Mouse (Mus musculus): Measurements from ENCODE around the gene Tex33. TPM values are rescaled to one million over a fixed set of nuclear protein-coding genes. Genes with fewer than 3 reads are reported as not detected.

The Tex33 gene
- polyA plus RNA-seq, 1 experiment from 2014 or later = not detected

DNA sequence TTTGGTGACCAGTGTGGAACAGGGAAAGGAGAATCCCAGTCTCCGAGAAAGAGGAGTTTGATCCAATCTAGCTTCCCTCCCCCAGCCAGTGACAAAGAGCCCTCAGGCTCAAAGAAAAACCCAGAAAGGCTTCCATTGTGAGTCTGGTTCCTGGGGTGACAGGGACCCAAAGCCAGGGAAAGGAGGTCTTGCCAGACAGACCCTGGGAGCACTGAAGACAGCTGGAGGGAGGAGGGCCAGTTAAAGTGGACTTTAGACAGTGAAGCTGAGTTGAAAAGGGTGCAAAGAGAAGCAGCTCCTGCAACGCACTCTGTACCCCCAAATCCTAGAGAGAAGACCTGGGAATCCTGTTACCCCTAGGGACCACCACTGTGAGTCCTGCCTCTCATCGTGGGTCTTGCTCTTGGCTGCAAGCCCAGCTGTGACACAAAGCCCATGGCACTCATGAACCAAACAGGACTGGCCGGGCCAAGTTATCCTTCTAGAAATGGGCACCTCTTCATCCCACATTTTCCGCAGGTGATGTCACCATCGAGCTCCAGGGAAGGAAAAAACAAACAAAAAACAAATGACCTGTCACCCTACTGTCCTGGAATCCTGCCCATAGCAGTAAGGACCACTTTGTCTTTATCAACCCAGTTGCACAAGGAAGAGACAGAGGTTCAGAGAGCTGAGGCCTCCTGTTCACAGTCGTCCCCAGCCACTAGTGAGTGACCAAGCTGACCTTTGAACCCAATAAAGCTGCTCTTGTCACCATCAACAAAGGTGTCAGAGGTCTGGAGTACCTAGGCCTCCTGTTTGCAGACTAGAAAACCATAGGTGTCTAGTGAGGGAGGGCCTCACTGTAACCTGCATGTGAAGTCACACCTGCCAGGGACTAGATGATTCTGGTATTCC, 11.2 kb downstream of the Tex33 start:
- no peak overlapping the region for H3K9ac ChIP-seq
- H3K36me3 ChIP-seq = no peaks in the 10 kb centered on the region
- peaks cover 4% of the 10 kb centered on the region; the same call in 1 of the 2 replicates for H3K4me1 ChIP-seq (replicated peaks)
- H3K27ac ChIP-seq (replicated peaks) = peak overlapping the region; percentile 80
- H3K9me3 ChIP-seq = no peaks in the 10 kb centered on the region
- 59% methylated on average over 7 of the region's 7 CpGs for WGBS
- H3K27me3 ChIP-seq = no peaks in the 10 kb centered on the region
- no peak overlapping the region for H3K4me2 ChIP-seq
- peak; percentile 80 for ATAC-seq (ENCODE audit: low FRiP score, low read depth)
- H3K4me3 ChIP-seq = no peak overlapping the region

DNA sequence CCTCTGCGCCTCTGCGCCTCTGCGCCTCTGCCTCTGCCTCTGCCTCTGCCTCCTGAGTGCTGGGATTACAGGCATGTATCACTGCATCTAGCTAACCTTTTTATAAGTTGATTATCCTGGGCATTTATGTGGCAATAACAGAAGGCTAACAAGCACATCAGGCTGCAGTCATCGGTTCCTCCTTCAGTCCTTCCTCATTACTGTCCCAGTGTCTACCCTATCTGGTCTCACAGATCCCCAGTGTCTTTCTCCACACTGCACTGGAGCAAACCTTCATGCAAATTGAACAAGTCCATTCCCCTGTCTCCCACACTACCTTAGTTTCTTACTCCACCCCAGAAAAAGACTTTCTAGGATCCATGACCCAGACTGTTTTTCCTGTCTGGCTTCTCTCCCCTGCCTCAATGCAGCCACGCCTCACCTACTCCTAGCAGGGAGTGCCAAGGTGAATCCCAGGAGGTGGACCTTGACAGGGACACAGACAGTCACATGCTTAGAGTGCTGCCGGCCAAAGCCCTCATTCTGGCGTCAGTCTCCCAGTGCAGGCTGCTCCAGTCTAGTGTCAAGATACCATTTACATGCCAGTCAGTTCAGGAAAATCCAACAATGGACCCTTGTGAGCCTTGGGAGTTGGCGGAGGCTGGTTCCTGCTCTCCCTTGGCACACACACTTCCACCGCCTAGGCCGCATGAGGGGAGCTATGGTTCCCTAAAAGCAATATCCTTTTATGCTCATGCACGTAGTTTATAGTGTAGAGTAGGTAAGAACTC, 12.1 kb downstream of the Tex33 start:
- H3K27me3 ChIP-seq = no peaks in the 10 kb centered on the region
- H3K4me3 ChIP-seq = no peak overlapping the region
- 72% methylated on average over 11 of the region's 11 CpGs for WGBS
- ATAC-seq (ENCODE audit: low FRiP score, low read depth) = peak; percentile 87
- H3K9me3 ChIP-seq = no peaks in the 10 kb centered on the region
- H3K4me1 ChIP-seq (replicated peaks) = peaks cover 4% of the 10 kb centered on the region; the same call in 1 of the 2 replicates
- H3K4me2 ChIP-seq = no peak overlapping the region
- H3K27ac ChIP-seq (replicated peaks) = peak overlapping the region; percentile 80
- H3K9ac ChIP-seq = no peak overlapping the region
- H3K36me3 ChIP-seq = no peaks in the 10 kb centered on the region

DNA sequence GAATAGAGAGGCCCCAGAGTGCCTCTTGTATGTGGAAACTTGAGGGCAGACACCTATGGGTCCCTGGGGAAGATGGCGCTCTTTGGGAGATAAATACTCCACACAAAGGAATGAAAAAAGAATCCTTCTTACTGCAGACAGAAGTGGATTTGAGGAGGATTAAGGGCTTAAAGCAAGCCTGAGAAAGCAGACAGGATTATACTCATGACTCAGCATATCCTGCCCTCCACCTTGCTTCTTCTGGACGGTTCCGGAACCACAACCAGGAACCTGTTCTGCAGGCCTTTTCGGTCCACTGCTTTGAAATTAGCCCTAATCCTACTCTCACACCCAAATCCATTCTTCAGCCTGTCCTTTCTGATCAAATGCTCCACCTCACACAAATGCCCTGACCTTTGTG, 13.6 kb downstream of the Tex33 start:
- Histone ChIP-seq H3K4me3 (no peak overlapping the region), H3K4me2 (no peak overlapping the region), H3K27me3 (no peaks in the 10 kb centered on the region), H3K4me1 (replicated peaks) (peaks cover 4% of the 10 kb centered on the region; the same call in 1 of the 2 replicates), H3K9ac (no peak overlapping the region), H3K27ac (replicated peaks) (no peak overlapping the region), H3K36me3 (no peaks in the 10 kb centered on the region), H3K9me3 (no peaks in the 10 kb centered on the region)
- ATAC-seq (ENCODE audit: low FRiP score, low read depth) = no peak
- 85% methylated on average over 4 of the region's 4 CpGs for WGBS

DNA sequence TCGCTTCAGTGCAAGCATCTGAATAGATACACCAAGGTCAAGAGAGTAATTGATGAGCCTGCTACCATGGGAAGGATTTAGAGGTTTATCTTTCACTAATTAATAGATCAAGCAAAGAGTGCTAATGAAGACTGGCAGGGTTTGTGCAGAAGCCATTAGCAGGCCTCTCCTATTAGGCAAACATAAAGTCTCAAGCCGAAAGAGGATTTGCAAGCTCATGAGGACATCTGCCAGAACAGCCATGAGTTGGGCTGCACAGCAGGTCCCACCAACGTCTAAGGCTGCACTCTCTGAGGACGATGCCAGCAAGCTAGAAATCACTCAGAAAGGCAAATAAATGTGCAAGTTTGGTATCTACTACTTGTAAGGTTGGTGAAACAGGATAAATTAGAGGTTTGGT, 15.0 kb downstream of the Tex33 start:
- ATAC-seq (ENCODE audit: low FRiP score, low read depth) = no peak
- no peak overlapping the region for H3K27ac ChIP-seq (replicated peaks)
- H3K4me3 ChIP-seq = no peak overlapping the region
- WGBS = 57% methylated on average over 4 of the region's 4 CpGs
- no peaks in the 10 kb centered on the region for H3K36me3 ChIP-seq
- H3K9me3 ChIP-seq = no peaks in the 10 kb centered on the region
- H3K9ac ChIP-seq = no peak overlapping the region
- H3K4me1 ChIP-seq (replicated peaks) = peaks cover 4% of the 10 kb centered on the region; the same call in 1 of the 2 replicates
- no peak overlapping the region for H3K4me2 ChIP-seq
- no peaks in the 10 kb centered on the region for H3K27me3 ChIP-seq

DNA sequence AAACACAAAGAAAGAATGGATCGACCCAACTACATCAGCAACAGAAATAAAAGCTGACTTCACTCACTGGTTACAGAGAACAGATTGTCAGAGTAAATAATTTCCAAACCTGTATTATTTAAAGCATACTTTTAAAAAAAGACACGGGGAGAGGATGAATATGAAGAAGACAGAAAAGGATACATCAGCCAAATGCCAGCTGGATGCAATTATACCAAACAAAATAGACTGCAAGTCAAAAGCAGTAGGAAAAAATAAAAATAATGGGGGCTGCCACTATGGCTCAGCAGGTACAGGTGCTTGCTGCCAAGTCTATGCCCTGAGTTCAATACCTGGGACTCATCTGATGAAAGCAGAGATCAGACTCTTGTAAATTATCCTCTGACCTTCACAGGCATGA, 15.5 kb downstream of the Tex33 start:
- Histone ChIP-seq H3K9ac (no peak overlapping the region), H3K27me3 (no peaks in the 10 kb centered on the region), H3K36me3 (no peaks in the 10 kb centered on the region), H3K9me3 (no peaks in the 10 kb centered on the region), H3K27ac (replicated peaks) (no peak overlapping the region), H3K4me2 (no peak overlapping the region), H3K4me1 (replicated peaks) (peaks cover 4% of the 10 kb centered on the region; the same call in 1 of the 2 replicates), H3K4me3 (no peak overlapping the region)
- ATAC-seq (ENCODE audit: low FRiP score, low read depth) = no peak
- WGBS = 86% methylated on average over 2 of the region's 2 CpGs

DNA sequence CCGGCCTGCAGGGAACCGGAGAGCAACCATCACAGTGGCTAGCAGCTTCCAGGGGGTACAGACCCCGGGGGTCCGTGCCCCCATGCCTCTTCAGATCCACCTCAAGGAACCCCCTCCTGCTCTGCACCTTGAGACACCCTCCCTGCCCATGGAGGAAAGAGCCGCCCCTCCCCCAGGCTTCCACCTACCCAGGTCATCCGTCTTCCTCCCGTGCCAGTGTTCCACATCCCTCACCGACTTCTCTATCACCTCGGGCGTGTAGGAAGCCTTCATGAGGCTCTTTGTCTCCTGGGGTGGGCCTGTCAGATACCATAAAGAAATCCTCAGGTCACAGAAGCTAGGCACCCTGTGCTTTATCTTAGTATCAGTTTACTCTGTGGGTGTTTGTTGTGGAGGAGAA, 17.2 kb downstream of the Tex33 start:
- Histone ChIP-seq H3K4me1 (replicated peaks) (peaks cover 3% of the 10 kb centered on the region; the same call in 1 of the 2 replicates), H3K9ac (no peak overlapping the region), H3K9me3 (no peaks in the 10 kb centered on the region), H3K4me2 (no peak overlapping the region), H3K27me3 (no peaks in the 10 kb centered on the region), H3K36me3 (no peaks in the 10 kb centered on the region), H3K27ac (replicated peaks) (no peak overlapping the region), H3K4me3 (no peak overlapping the region)
- ATAC-seq (ENCODE audit: low FRiP score, low read depth) = no peak
- 82% methylated on average over 10 of the region's 10 CpGs for WGBS

DNA sequence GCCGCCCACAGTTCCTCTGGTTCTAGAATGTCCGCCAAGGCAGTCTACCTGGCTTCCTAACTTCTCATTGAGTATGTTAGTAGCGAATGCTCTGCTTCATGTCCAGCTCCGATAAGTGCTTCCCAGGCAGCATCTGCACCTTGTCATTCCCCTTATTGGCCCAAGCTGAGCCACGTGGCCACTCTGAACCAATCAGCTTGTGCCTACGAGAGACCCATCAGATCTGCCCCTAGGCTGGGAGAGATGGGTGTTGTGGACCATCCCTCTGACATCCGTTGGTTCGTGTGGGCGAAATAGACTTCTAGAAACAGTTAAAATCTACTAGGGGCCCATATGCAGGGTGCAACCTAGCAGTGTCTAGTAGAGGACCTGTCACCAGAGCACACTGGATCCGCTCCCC, 17.9 kb downstream of the Tex33 start:
- Histone ChIP-seq H3K36me3 (no peaks in the 10 kb centered on the region), H3K9me3 (no peaks in the 10 kb centered on the region), H3K27me3 (no peaks in the 10 kb centered on the region), H3K4me3 (no peak overlapping the region), H3K27ac (replicated peaks) (no peak overlapping the region), H3K4me2 (no peak overlapping the region), H3K9ac (no peak overlapping the region), H3K4me1 (replicated peaks) (peaks cover 3% of the 10 kb centered on the region; the same call in 1 of the 2 replicates)
- no peak for ATAC-seq (ENCODE audit: low FRiP score, low read depth)
- WGBS = 90% methylated on average over 10 of the region's 10 CpGs

DNA sequence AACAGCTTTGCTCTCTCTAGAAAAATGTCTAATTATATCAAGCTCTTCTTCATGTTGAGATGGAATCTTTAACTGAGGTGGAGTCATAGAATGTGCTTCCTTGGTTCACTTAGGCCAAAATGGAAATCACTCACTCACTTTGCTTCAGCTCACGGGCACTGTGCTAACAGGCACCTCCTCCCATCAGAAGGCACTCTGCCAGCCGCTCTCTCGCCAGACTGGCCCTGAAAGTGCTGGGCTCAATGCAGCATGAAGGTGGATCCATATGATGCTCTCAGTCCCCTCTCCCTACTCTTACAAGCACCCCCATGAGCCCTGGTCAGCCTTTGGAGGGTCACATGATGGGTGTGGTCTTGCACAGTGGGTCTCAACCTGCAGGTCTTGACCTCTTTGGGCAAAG, 21.5 kb downstream of the Tex33 start:
- Histone ChIP-seq H3K9me3 (no peaks in the 10 kb centered on the region), H3K36me3 (no peaks in the 10 kb centered on the region), H3K4me2 (no peak overlapping the region), H3K4me1 (replicated peaks) (peaks cover 3% of the 10 kb centered on the region; the same call in 1 of the 2 replicates), H3K27me3 (no peaks in the 10 kb centered on the region), H3K27ac (replicated peaks) (no peak overlapping the region), H3K4me3 (no peak overlapping the region), H3K9ac (no peak overlapping the region)
- WGBS = 69% methylated on average over 3 of the region's 3 CpGs
- ATAC-seq (ENCODE audit: low FRiP score, low read depth) = no peak

DNA sequence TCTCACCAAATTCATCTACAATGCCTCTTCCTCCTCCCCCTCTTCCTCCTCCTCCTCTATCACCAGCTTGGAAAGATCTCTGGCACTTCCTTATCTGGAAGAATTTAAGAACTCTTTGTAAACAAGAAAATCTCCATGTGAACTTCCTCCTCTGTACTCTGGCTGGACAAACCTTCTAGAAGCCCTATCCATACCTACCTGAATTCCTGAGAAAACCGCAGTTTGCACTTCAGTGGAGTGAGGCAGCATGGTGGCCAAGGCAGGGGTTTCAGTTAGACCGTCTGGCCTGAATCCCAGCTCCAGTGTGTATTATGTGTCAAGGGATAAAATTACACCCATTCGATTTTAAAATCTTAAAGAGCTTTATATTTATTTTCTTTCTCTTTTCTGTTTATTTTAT, 22.9 kb downstream of the Tex33 start:
- no peak for ATAC-seq (ENCODE audit: low FRiP score, low read depth)
- Histone ChIP-seq H3K9ac (no peak overlapping the region), H3K27ac (replicated peaks) (no peak overlapping the region), H3K9me3 (no peaks in the 10 kb centered on the region), H3K4me3 (no peak overlapping the region), H3K4me1 (replicated peaks) (peaks cover 3% of the 10 kb centered on the region; the same call in 1 of the 2 replicates), H3K4me2 (no peak overlapping the region), H3K36me3 (no peaks in the 10 kb centered on the region), H3K27me3 (peaks cover 5% of the 10 kb centered on the region; the same call in 1 of the 2 replicates)
- 76% methylated on average over 3 of the region's 3 CpGs for WGBS

DNA sequence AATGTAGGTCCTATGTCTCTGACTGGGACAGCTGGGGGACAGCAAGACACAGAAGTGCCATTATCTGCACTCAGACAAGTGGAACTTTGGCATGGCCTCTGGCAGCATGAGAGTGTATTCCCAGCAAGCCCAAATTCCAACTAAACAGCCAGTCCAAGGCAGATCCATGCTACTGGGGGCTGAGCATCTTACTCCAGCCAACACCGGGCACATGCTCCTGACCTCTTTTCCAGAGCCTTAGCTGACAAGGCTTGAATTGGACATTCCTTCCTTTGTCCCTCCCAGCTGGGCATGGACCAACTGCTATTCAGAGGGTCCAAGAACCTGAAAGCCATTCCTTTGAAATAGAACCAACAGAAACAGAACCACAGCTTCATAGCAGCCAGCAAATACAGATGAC, 26.1 kb downstream of the Tex33 start:
- 48% methylated on average over 1 of the region's 1 CpGs for WGBS
- peak; percentile 74; the same call in 1 of the 2 replicates for ATAC-seq (ENCODE audit: low FRiP score, low read depth)
- no peaks in the 10 kb centered on the region for H3K36me3 ChIP-seq

DNA sequence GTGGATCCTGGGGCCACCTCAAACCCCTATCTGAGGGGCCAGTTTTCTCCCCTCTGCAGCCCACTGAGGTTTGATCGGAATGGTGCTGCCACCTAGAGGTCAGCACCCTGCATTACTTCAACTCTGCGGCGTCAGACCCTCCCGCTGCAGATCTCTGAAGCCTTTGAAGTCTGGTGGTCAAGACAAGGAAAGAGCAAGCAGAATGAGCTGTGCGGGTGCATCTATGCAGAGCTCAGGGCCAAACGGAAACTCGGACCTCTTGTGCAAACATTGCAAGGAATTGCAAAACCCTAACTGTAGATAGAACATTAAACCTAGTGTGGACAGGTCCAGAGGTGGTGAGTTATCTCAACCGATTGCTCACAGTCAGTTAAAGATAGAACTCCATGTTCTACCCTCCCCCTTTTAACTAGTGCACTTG, 26.8 kb downstream of the Tex33 start:
- no peak for ATAC-seq (ENCODE audit: low FRiP score, low read depth)
- Histone ChIP-seq H3K36me3 (no peaks in the 10 kb centered on the region), H3K27me3 (peaks cover 5% of the 10 kb centered on the region; the same call in 1 of the 2 replicates), H3K9me3 (no peaks in the 10 kb centered on the region), H3K4me1 (replicated peaks) (no peaks in the 10 kb centered on the region), H3K4me3 (no peak overlapping the region), H3K27ac (replicated peaks) (no peak overlapping the region), H3K4me2 (no peak overlapping the region), H3K9ac (no peak overlapping the region)
- WGBS = 14% methylated on average over 8 of the region's 8 CpGs

More for the DNA sequence above, 26.1 kb downstream of the Tex33 start:
- no peaks in the 10 kb centered on the region for H3K9me3 ChIP-seq
- peaks cover 5% of the 10 kb centered on the region; the same call in 1 of the 2 replicates for H3K27me3 ChIP-seq
- no peak overlapping the region for H3K27ac ChIP-seq (replicated peaks)
- no peak overlapping the region for H3K9ac ChIP-seq
- no peak overlapping the region for H3K4me3 ChIP-seq
- H3K4me2 ChIP-seq = no peak overlapping the region
- H3K4me1 ChIP-seq (replicated peaks) = peaks cover 3% of the 10 kb centered on the region; the same call in 1 of the 2 replicates

DNA sequence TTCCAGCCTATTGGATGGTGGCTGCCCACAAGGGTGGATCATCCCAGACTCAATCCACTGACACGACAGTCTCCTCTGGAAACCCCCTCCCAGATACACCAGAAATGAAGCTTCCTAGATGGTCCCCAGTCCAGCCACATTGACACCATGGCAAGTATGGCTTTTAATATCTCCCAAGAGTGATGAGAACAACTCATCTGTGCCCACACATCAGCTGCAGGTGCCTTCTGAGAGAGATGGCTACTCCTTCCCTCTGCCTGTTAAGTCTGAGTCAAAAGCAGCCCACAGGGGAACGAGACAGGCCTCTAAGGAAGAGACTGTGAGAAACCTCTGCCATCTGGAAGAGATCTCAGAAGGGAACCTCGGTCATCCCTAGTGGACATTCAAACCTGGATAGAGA, 27.9 kb downstream of the Tex33 start:
- H3K4me3 ChIP-seq = no peak overlapping the region
- H3K27me3 ChIP-seq = peaks cover 5% of the 10 kb centered on the region
- 0 out of 2 replicates have a peak, but pooled peaks cover under 1% of the 10 kb centered on the region for H3K9me3 ChIP-seq
- no peak for ATAC-seq (ENCODE audit: low FRiP score, low read depth)
- no peaks in the 10 kb centered on the region for H3K4me1 ChIP-seq (replicated peaks)
- no peaks in the 10 kb centered on the region for H3K36me3 ChIP-seq
- no peak overlapping the region for H3K27ac ChIP-seq (replicated peaks)
- H3K4me2 ChIP-seq = no peak overlapping the region
- 74% methylated on average over 3 of the region's 3 CpGs for WGBS
- H3K9ac ChIP-seq = no peak overlapping the region
